Mouse (Mus musculus) myocyte (in vitro differentiated cells): Measurements from ENCODE around the gene Otp. TPM values are rescaled to one million over a fixed set of nuclear protein-coding genes. Genes with fewer than 3 reads are reported as not detected.

Source experiments
- H3K27me3 ChIP-seq: one replicate; pipeline ENCODE4 v1.6.1; 2011; ENCODE audit not compliant: control insufficient read depth, insufficient read depth, insufficient read length
- H3K36me3 ChIP-seq: one replicate; pipeline ENCODE4 v1.6.1; 2011; ENCODE audit not compliant: control insufficient read depth, insufficient read depth
- H3K4me2 ChIP-seq: one replicate; pipeline ENCODE4 v1.6.1; 2011; ENCODE audit warnings: low read depth, control low read depth
- H3K4me3 ChIP-seq: one replicate; pipeline ENCODE4 v1.5.1; 2011; ENCODE audit warnings: mild to moderate bottlenecking, control low read depth, moderate library complexity
- H3K79me2 ChIP-seq: one replicate; pipeline ENCODE4 v1.6.1; 2011; ENCODE audit not compliant: control insufficient read depth, insufficient read depth
- H3ac ChIP-seq: one replicate; pipeline ENCODE4 v1.6.1; 2011; ENCODE audit not compliant: control insufficient read depth, insufficient read length
- CEBPB ChIP-seq: IDR thresholded peaks from 2 replicates; pipeline ENCODE4 v1.6.1; 2011; ENCODE audit warnings: mild to moderate bottlenecking, moderate library complexity; ENCODE audit not compliant: poor library complexity, insufficient read depth, severe bottlenecking
- E2F4 ChIP-seq: IDR thresholded peaks from one replicate; pipeline ENCODE4 v1.6.1; 2011; ENCODE audit warnings: mild to moderate bottlenecking, control low read depth, moderate library complexity; ENCODE audit not compliant: insufficient read depth
- MAX ChIP-seq: IDR thresholded peaks from one replicate; pipeline ENCODE4 v1.6.1; 2011; ENCODE audit warnings: low read depth, mild to moderate bottlenecking, control low read depth
- MYOD1 ChIP-seq, 3 experiments: IDR thresholded peaks; one replicate each; pipeline ENCODE4 v1.6.1; 2011; ENCODE audit warnings: control low read depth in 2 of 3, low read depth in 2 of 3, mild to moderate bottlenecking in 2 of 3, moderate library complexity in 1 of 3; ENCODE audit not compliant: insufficient read length in 2 of 3, control insufficient read depth in 1 of 3
- MYOG ChIP-seq, 3 experiments: IDR thresholded peaks; one replicate each; pipeline ENCODE4 v1.6.1; 2011; ENCODE audit warnings: control low read depth in 2 of 3, low read depth in 2 of 3, mild to moderate bottlenecking in 2 of 3; ENCODE audit not compliant: insufficient read length in 2 of 3, control insufficient read depth in 1 of 3, insufficient read depth in 1 of 3
- POLR2A ChIP-seq: IDR thresholded peaks from one replicate; pipeline ENCODE4 v1.6.1; 2011; ENCODE audit warnings: low read depth, mild to moderate bottlenecking, control low read depth, moderate library complexity; ENCODE audit not compliant: insufficient read length
- POLR2AphosphoS2 ChIP-seq: IDR thresholded peaks from one replicate; pipeline ENCODE4 v1.6.1; 2011; ENCODE audit warnings: low read depth, control low read depth; ENCODE audit not compliant: insufficient read length
- REST ChIP-seq: IDR thresholded peaks from one replicate; pipeline ENCODE4 v1.6.1; 2011; ENCODE audit warnings: mild to moderate bottlenecking, control low read depth, moderate library complexity; ENCODE audit not compliant: insufficient read depth, insufficient read length
- SRF ChIP-seq: IDR thresholded peaks from one replicate; pipeline ENCODE4 v1.6.1; 2011; ENCODE audit warnings: low read depth; ENCODE audit not compliant: control insufficient read depth, insufficient read length
- TCF12 ChIP-seq: IDR thresholded peaks from one replicate; pipeline ENCODE4 v1.6.1; 2011; ENCODE audit warnings: mild to moderate bottlenecking, control low read depth; ENCODE audit not compliant: poor library complexity, insufficient read depth, severe bottlenecking
- TCF3 ChIP-seq: IDR thresholded peaks from one replicate; pipeline ENCODE4 v1.6.1; 2011; ENCODE audit warnings: low read depth, control low read depth; ENCODE audit not compliant: insufficient read length
- USF1 ChIP-seq: IDR thresholded peaks from one replicate; pipeline ENCODE4 v1.6.1; 2011; ENCODE audit warnings: low read depth, mild to moderate bottlenecking, control low read depth, moderate library complexity
- polyA plus RNA-seq: library from polyadenylated mRNA; unstranded; fragments of >200 nt; fragmentation: generic; extraction: Trizol; gene quantifications from one replicate; pipeline ENCODE4 v1.2.1, GENCODE M21; 2012; ENCODE audit warnings: missing spikeins

The Otp gene
- polyA plus RNA-seq, 1 experiment, result not detected

GRCm38 (mm10) chr13:94871806-94872320, 3.5 kb upstream of the Otp start:
- peaks cover 66% of the 10 kb centered on the region for H3K27me3 ChIP-seq
- H3K4me3 ChIP-seq, result no peak overlapping the region
- H3K4me2 ChIP-seq, result no peak overlapping the region
- H3K36me3 ChIP-seq, result no peaks in the 10 kb centered on the region
- TF ChIP-seq CEBPB (no peak), E2F4 (no peak)
- no peak overlapping the region for H3ac ChIP-seq
- H3K79me2 ChIP-seq, result no peaks in the 10 kb centered on the region

GRCm38 (mm10) chr13:94872439-94872838, 3.0 kb upstream of the Otp start:
- Histone ChIP-seq H3K27me3 (peaks cover 68% of the 10 kb centered on the region), H3K36me3 (no peaks in the 10 kb centered on the region), H3K4me3 (no peak overlapping the region), H3ac (no peak overlapping the region), H3K4me2 (no peak overlapping the region), H3K79me2 (no peaks in the 10 kb centered on the region)
- TF ChIP-seq REST (no peak), E2F4 (no peak), USF1 (no peak), CEBPB (no peak), POLR2A (no peak), SRF (no peak), MYOG (IDR thresholded peaks at IDR 0.05; ENCODE audit: control insufficient read depth in 1 of 3, insufficient read depth in 1 of 3, insufficient read length in 2 of 3, low read depth in 2 of 3) (no peak), TCF3 (no peak), MYOD1 (IDR thresholded peaks at IDR 0.05; ENCODE audit: control insufficient read depth in 1 of 3, insufficient read length in 2 of 3, low read depth in 2 of 3) (no peak), TCF12 (no peak), POLR2AphosphoS2 (no peak), MAX (no peak)

- TF ChIP-seq POLR2AphosphoS2, result no peak
Measured at GRCm38 (mm10) chr13:94873111-94874038, 2.0 kb upstream of the Otp start.

GRCm38 (mm10) chr13:94874039-94874425, 1.4 kb upstream of the Otp start:
- Histone ChIP-seq H3K4me3 (no peak overlapping the region), H3ac (no peak overlapping the region)

More at GRCm38 (mm10) chr13:94873111-94874038, 2.0 kb upstream of the Otp start:
- Histone ChIP-seq H3K36me3 (no peaks in the 10 kb centered on the region), H3K27me3 (peaks cover 68% of the 10 kb centered on the region), H3K4me3 (no peak overlapping the region), H3K79me2 (no peaks in the 10 kb centered on the region), H3K4me2 (no peak overlapping the region), H3ac (no peak overlapping the region)

GRCm38 (mm10) chr13:94874656-94875395, 576 bp upstream of the Otp start:
- no peak overlapping the region for H3ac ChIP-seq
- peaks cover 54% of the 10 kb centered on the region for H3K27me3 ChIP-seq
- TF ChIP-seq MAX, result no peak
- H3K4me2 ChIP-seq, result no peak overlapping the region
- H3K36me3 ChIP-seq, result no peaks in the 10 kb centered on the region
- no peak overlapping the region for H3K4me3 ChIP-seq
- no peaks in the 10 kb centered on the region for H3K79me2 ChIP-seq

More at GRCm38 (mm10) chr13:94874039-94874425, 1.4 kb upstream of the Otp start:
- TF ChIP-seq CEBPB (no peak), POLR2A (no peak), POLR2AphosphoS2 (no peak), REST (no peak), TCF12 (no peak), USF1 (no peak), TCF3 (no peak), SRF (no peak), MAX (no peak), E2F4 (no peak), MYOD1 (IDR thresholded peaks at IDR 0.05; ENCODE audit: control insufficient read depth in 1 of 3, insufficient read length in 2 of 3, low read depth in 2 of 3) (no peak), MYOG (IDR thresholded peaks at IDR 0.05; ENCODE audit: control insufficient read depth in 1 of 3, insufficient read depth in 1 of 3, insufficient read length in 2 of 3, low read depth in 2 of 3) (no peak)
- Histone ChIP-seq H3K36me3 (no peaks in the 10 kb centered on the region), H3K27me3 (peaks cover 61% of the 10 kb centered on the region), H3K4me2 (no peak overlapping the region), H3K79me2 (no peaks in the 10 kb centered on the region)
